Mouse (Mus musculus) heart, postnatal 4 days (tissue): ENCODE results near the gene Rab19. TPM values are rescaled to one million over a fixed set of nuclear protein-coding genes. Genes with fewer than 3 reads are reported as not detected.
"Not testable (repeated sequence)": the region's sequence is repeated elsewhere in the genome, so short reads cannot be mapped to it uniquely, and the experiment has no call there.

ENCODE experiments used
- DNase-seq: peaks from one replicate; pipeline ENCODE4 v3.0.0; 2021
- total RNA-seq, 2 experiments: library from RNA; stranded (reverse); gene quantifications; 2 replicates each; pipeline ENCODE4 v1.2.3; 2021

Gene Rab19
- under 1 TPM; 0.17 to 0.23 TPM for total RNA-seq

DNA sequence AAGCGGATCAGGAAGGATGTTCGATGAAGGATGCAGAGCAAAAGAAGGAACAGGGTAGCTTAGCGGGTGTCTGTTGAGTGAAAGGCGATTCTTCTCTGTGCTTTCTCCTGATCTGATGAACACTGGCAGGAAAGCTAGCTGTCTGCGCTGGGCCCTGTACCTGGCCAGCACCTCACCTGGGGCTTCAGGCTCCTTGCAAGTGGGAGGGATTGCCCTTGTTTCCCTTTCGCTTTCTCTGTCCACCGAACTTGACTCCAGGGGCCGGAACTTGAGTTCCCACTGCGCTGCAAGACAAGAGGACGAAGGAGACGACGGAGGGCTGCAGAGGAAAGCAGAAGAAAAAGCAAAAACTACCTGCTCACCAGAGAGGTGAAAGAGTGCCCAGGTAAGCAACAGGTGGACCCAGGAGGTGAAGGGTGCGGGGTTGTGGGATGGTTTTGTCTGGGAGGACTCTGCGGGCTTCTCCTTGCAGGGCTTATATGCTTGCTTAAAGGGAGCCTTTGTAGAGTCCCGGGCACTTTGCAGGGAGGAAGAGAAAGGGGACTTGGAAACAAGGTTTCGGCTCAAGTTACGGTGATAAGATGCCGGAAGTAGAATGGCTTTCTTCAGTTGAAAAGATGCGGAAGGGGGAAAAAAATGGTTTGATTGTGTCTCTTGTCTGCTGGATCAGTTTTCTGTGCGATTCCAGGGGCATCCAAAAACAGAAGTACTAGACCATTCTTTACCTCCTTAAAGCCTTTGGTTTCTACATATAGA lies at the start of gene Rab19:
Gene Rab19, plus strand, starts transcription at position 51 of the 756 bp plus-strand sequence.
- DNase-seq: no peak

DNA sequence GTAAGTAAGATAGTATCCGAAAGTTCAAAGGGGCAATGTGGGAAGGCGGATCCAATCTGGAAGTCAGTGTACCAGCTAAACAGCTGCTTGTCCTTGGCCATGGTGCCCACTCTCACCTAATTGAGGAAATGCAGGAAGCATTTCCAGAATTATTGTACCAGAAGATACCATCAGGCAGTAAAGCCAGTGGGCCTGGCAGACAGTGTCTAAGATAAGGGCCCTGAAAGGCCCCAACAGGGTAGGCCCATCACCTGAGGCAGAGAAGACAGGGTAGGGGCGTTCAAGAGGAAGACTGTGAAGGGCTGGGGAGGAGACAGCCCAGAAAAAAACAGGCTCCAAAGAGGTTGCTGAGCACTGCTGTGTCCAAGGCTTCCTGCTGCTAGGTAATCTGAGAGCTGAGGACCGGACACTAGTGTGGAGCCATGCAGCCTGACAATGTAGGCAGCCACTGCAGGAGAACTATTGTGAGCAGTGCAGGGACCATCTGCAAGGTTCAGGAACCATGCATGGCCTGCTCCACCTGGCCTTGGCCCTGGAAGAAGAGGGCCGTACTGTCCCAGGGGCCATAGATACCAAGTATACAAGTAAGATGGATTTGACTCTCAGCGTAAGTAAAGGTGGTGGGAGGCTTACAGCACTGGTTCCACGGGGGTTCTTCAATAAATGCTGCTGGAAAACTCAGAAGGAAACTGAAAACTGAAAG lies 48.8 kb upstream of the Rab19 start:
- no peak for DNase-seq

DNA sequence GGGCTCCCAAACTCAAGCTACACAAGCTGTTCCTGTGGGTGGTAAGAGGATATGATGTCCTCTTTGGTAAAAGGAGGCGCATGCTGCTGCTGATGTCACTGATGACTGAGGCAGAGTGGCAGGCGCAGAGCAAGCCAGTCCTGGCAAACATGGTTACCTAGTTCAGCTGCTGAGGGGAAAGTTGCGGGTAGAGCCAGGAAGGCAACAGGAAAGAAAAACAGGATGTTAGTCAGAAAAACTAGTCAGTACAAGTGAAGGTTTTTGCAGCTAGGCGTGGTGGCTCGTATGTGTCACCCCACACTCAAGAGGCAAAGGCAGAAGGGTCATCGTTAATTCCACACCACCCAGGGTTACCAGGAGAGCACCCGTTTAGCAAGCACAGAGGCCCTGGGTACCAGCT lies 46.8 kb upstream of the Rab19 start:
- DNase-seq: no peak

DNA sequence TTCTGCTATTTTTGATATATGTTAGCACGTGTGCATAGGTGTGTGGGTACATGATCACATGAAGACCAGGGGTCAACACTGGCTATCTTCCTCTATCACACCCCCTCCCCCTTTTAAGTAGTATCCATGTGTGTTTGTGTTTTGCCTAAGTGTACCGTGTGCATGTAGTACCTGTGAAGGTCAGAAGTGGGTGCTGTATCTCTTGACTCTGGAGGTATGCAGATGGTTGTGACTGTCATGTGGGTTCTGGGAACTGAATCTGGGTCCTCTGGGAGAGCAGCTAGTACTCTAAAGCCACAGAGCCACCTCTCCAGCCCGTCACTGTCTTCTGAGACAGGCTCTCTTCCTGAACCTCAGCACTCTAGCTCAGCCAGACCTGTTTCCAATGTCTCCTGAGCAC lies 46.1 kb upstream of the Rab19 start:
- DNase-seq: no peak

DNA sequence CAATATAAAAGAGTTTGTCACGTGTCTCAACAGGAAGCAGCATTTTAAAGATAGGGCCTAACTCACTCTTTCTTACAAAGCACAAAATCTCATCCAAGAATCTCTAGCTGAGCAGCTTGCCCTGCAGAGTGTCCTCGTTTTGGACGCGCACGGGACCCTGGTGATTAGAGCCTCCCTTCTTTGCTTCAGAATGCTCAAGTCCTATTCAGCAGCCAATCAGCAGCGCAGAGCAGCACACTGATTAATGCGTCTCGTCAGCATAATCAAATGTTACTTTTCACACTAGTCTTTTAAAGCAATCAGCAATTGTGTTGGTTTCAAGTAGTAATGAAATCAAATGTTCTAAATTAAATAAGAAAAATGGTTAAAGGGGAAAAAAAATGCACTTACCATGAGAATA lies 42.6 kb upstream of the Rab19 start:
- no peak for DNase-seq

DNA sequence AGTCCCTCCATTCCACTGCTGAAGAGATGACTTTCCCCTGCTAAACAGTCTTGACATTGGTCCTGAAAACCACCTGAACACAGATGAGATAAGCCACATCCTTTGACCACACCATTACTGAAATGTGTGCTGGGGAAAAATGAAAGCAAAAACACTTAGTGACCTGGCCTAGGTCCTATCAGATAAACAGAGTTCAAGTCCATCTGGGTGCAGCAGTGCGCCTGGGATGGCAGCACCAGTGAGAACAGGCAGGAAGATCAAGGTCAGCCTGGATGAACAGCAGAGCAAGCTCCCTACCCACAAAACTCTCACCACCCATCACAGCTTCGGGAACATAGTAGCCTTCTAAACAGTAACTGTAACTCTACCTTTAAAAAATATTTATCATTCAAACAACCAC lies 39.2 kb upstream of the Rab19 start:
- DNase-seq: no peak

DNA sequence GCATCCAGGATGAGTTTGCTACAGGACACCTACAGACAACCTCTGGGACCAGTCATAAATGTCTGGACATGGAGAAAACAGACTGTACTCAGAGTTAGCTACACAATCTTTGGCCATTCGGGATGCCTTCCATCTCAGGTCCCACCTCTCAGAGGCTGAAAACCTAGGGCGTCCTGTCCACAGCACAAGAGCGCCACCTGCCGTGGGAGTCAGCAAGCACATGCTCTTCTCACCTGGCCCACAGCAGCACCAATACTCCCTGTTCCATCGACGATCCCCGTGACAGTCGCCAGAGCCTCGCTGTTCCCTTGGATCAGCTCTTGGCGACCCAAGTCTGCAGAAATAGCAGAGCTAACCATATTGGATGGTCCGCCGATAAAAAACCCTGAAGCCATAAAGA lies 37.0 kb upstream of the Rab19 start:
- peak; percentile 91 for DNase-seq

DNA sequence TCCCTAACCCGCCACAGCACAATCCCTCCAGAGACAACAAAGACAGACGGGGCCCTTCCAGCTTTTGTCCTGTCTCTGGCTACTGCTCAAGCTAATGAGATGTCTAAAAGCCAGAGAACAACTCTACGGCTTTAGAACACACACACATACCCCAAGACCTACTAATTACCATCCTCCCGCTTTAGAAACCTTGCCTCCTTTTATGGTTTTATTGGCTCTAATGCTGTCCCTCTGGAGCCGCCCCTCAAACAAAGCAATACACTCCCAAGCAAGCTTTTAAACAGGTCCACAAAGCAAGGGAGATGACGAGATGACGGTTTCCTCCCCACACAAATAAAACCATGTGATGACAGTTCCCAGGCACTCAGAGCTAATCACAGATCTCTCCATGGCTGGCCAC lies 35.5 kb upstream of the Rab19 start:
- DNase-seq: no peak

DNA sequence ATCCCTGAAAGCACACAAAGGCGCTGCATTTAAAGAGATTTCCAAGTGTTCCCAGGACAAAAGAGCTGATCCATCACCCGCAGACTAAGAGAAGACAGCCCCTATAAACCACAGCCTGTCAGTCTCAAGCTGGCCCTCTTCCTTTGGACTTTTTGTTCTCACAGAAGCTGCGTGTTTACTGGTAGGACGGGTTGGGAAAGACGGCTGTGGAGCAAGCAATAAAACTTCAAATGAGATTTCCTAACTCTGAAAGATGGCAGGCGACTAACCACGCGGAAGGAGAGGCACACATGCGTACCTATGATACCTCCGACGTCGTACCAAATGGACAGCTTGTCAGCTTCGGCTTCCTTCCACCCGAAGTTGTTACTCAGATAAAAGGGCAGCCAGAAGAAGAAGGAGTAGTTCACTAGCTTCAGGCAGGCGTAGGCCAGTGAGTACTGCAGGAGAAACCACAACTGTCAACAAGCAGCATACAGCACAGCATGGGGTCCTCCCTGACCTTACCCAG lies 33.9 kb upstream of the Rab19 start:
- DNase-seq: no peak

DNA sequence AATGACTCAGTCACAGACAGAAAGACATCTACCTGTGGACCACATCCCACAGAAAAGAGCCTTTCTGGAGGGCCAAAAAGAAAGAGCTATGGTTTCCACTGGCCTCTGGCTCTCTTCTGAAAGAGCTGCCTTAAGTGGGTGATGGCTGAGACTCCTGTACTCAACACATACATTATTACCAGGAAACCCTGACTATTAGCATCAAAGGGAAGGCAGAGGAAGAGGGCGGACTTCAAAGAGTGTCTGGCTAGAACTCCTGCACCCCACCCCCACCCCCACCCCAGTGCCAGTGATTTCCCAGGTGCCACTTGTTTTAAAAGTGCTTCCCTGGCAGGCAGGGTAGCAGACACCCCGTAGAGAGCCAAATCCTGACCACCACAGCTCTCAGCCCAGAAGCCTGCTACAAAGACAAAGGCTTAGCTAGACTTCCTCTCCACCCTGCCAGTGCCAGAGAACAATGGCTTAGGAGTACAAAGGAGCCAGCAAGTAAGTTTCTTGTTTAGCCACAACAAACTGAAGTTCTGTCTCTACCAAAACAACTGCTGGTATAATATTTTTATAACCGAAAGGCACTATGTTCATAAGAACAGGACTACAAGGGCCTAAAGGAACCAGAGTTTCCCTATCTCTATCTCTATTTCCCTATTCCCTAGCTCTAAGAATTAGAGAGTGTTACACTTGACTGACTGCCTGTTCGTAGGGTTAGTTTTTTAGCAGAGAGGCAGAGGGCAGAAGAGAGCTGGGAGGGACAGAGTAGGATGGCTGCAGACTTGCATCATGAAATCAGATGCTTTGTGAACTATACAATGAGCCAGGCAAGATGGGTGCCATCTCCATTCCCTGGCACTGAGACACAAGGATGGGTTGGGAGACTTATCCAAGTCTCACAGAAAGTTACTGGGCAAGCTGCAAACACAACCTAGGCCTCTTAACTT lies 32.8 kb upstream of the Rab19 start:
- no peak for DNase-seq

DNA sequence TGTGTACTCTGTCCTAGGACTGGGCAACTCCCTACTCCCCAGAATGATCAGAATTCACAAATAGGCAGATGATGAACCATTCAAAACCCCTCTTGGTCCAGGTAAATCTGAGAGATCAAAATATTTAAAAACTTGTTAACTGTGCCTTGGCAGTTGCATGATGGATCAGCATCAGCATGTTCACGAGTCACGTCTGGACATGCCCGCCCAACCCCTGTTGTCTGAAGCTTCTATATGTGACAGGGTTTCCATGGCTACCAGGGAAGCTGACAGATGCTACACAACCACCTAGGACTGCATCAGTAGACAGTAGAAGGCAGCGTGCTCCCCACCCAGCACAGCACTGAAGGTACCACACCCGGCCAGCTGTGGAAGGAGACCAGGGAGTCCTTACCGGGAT lies 32.0 kb upstream of the Rab19 start:
- DNase-seq: no peak

DNA sequence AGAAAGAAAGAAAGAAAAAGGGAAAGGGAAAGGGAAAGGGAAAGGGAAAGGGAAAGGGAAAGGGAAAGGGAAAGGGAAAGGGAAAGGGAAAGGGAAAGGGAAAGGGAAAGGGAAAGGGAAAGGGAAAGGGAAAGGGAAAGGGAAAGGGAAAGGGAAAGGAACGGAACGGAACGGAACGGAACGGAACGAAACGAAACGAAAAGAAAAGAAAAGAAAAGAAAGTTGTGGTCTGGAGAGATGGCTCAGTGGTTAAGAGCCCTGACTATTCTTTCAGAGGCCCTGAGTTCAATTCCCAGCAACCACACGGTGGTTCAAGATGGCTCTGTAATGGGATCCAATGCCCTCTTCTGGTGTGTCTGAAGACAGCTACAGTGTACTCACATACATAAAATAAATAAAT lies 21.8 kb upstream of the Rab19 start:
- not testable (repeated sequence) for DNase-seq

DNA sequence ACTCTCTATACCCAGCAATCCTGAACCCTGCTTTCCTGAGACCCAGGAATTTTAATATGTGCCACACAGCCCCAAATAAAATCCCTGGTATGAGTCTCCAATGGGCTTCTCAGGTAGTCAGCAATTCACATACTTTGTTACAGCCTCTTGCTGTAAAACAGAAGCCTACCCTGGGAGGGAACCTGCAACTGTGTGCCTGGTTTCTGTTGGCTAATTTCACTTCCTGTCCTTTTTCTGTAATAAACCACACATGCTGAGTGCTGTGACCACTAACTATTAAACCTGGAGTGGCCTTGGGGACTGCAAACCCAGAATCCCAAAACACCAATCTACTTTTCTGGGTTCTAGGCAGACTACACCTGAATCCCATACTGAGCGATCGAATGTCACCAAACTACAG lies 18.3 kb upstream of the Rab19 start:
- no peak for DNase-seq

DNA sequence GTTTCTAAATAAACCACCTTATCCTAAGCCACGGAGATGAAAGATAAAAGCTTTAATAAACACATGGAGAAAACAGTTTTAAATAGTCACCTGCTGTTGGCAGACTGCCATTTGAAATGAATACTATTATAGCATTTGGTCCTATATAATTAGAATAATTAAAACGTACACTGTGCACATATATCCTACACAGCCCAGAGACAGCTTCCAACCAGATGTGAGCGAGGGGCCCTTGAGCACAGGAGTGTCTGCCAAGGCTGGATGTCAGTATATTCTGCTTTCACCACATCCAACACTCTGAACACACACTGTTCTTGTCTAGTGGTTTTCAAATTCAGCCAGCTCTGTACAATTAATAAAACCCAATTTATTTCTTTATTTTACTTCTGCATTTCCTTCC lies 11.3 kb upstream of the Rab19 start:
- no peak for DNase-seq

DNA sequence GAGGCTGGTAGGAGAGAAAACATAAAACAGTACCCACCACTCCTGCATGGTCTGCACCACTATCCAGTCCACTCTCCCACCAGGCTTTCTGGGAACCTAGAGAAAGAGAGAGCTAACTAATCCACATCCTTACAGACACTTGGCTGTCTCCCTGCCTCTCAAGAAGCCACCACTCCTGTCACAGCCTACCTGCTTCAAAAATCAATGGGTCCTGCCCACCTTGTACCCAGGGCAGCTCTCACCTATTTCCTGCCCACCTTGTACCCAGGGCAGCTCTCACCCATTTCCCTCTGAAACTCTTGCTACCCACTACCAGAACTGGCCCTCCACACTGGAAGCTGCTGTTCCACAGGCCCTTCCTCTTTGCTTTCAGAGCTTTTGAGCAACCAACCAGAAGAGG lies 8.9 kb upstream of the Rab19 start:
- DNase-seq: no peak

DNA sequence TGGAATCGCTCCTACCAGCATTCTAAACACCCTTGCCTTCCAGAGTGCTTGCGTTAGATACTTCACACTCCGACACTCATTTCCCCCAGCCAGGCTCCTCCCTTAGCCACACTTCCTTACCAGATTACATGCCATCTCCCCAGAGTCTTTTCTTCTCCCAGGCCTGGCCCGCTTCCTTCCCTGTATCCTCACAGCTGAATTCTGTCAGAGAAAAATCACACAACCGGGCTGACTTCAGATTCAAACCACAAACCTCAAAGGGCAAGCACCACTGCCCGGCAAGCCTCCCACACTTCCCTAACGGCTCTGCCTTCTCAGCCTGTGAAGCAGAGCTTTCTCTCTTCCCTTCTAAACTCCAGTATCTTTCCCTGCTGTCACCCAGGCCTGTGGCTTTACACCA lies 8.2 kb upstream of the Rab19 start:
- DNase-seq: peak; percentile 58

DNA sequence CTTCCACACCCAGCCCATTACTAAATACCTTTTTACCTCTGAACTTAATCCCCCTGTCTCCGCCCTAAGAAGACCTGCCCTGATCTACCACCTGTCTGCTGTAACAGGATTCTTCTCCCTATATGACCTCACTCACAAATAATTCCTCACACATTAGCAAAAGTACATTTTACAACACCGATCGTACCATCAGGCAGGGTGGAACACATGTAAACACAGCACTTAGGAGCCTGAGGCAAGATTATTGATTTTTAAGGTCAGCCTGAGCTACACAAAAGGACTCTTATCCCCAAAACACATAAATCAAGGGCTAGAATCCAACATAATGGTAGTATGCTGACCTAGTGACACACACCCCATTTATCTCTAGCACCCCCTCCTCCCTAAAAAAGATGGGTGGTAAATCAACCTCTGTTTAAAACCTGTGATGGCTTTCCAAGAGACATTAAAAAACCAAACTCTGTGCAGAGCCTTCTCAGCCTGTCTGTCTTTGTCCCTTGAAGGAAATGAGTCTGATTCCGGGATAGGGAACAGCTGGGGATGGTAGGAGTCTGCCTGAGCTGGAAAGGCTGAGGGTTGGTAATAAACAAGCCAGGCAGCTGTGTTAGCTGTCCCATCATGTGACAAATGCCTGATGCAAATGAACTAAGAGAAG lies 7.5 kb upstream of the Rab19 start:
- no peak for DNase-seq

DNA sequence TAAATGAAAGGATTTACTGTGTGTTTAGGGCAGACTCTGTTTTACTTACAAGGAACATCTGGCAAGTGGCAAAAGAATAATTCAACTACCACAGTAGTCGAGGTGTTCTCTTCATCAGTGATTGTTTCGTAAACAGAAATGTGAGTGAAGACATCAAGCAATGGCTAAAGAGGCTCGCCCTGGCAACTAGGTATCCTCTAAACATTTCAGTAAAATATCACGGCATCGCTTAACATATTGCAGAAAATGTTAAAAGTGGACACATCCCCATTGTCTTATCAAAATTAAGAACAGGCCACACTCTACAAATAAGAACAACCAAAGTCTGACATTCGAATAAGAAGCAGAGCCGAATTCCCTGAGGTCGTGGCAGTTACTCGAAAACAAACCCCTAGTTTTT lies 4.2 kb upstream of the Rab19 start:
- DNase-seq: no peak

DNA sequence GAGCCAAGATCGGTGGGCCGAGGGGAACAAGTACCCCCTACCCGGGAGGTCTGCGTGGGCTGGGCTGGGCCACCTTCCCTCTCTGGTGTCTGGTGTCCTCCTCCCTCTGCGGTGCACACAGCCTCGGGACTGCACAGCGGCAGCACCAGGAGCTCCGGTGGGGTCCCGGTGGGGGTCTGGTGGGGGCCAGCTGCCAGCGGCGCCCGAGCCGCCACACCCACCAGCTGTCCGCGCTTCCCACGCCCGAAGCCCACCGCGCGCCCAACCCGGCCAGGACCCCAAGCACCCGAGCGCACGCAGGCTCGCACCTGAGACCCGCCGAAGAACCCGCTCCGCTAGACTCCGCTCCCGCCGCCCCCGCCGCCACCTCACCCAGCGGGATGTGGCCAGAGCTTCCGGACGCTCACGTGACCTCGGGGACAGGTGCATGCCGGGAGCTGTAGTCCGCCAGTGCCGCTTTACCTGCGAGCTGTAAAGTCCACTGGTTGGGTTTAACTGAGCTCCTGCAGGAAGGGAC lies 3.6 kb upstream of the Rab19 start, which contains the start of gene Slc37a3:
Gene Slc37a3, minus strand, starts transcription at position 365 of the 517 bp plus-strand sequence.
- peak; percentile 88 for DNase-seq

DNA sequence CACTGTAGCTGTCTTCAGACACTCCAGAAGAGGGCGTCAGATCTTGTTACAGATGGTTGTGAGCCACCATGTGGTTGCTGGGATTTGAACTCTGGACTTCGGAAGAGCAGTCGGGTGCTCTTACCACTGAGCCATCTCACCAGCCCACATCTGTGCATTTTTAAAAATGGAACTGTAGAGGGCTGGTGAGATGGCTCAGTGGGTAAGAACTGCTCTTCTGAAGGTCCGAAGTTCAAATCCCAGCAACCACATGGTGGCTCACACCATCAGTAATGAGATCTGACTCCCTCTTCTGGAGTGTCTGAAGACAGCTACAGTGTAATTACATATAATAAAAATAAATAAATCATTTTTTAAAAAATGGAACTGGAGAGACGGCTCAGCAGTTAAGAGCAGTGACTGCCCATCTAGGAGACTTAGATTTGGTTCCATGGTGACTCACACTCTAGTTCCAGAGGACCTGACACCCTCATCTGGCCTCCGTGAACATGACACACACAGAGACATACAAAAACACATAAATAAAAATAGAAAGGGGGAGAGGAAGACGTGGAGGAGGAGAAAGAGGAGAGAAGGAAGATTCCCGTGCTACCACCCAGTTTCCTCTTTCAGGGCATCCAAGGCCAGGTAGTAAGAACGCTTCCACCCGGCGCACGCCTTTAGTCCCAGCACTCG lies 2.7 kb upstream of the Rab19 start:
- DNase-seq: not testable (repeated sequence)

DNA sequence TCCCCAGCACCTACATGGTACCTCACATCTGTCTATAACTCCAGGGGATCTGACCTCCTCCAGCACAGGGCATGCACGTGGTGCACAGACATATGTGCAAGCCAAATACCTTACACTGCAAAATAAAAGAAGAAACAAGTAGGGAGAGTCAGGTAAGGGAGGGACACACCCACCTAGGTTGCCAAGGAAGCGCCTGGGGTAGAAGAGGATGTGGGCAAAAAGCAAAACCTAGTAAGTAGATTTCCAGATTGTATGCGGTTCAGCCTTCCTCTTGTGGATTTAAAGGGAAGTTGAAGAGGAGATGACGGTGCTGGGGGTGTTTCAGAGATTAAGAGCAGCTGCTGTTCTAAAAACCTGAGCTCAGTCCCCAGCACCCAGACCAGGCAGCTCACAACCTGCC lies 1.8 kb upstream of the Rab19 start:
- DNase-seq: no peak
